11 mouse cellular contexts compared by ENCODE assay signal in the genomic region with DNA sequence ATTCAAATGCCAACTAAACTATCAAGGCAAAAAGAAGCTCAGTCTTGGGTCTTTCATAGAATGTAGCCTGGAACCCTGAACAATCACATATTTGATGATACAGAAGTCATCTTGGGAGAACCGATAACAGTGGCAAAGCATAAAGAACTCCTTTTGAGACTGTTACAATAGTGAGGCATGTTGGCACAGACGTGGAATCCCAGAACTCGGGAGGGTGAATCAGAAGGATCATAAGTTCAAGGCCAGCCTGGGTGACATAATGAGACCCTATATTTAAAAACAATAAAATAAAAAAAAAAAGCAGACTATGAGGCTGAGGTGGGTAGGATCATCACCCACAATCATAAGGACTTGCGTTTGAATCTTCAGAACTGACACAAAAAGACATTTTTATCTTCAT. TPM values are rescaled to one million over a fixed set of nuclear protein-coding genes. Genes with fewer than 3 reads are reported as not detected.
DNase-seq lines count a peak whose midpoint lies in the region; ATAC-seq and TF ChIP-seq lines count a peak whose summit lies in the region.
"Had no signal": no experiment of that assay in that cellular context is flagged by ENCODE, and none has a peak within 500 bp of the region (broad histone marks: within the 10 kb centered on the region; RNA-seq: fewer than 3 reads in every experiment).

No protein-coding gene starts in this region.

- H3K9ac ChIP-seq in embryonic facial prominence, embryonic 12.5 days: no peak overlapping the region
- H3K9ac ChIP-seq in kidney, embryonic 16.5 days (replicated peaks; ENCODE audit: low read length): no peak overlapping the region
- H3K9ac ChIP-seq in CH12.LX (ENCODE audit: insufficient read depth, low read depth): no peak overlapping the region
- no peak overlapping the region for H3K9ac ChIP-seq in intestine, embryonic 16.5 days (ENCODE audit: low read depth, low read length)
- H3K9ac ChIP-seq: liver, embryonic 15.5 days had no signal

- TF ChIP-seq POLR2A in CH12.LX (IDR thresholded peaks at IDR 0.05; ENCODE audit: low read depth, low read length): no peak

- dilution Hi-C loops in CH12.LX (cut with MboI; ENCODE audit: extremely low pct_ligation_motif_present, extremely low pct_unique_long_range_greater_than_20kb, low sequenced_read_pairs): no loop called here

- H3K4me2 ChIP-seq in embryonic facial prominence, embryonic 12.5 days (replicated peaks): no peak overlapping the region
- no peak overlapping the region for H3K4me2 ChIP-seq in kidney, embryonic 16.5 days (replicated peaks; ENCODE audit: low read depth, low read length)
- peak overlapping the region; percentile 61; the same call in 1 of the 2 replicates for H3K4me2 ChIP-seq in CH12.LX (ENCODE audit: insufficient read depth, low read depth, poor library complexity, severe bottlenecking)
- no peak overlapping the region for H3K4me2 ChIP-seq in intestine, embryonic 16.5 days (ENCODE audit: low read depth, low read length)
- H3K4me2 ChIP-seq: liver, embryonic 15.5 days had no signal

- no peaks in the 10 kb centered on the region for H3K79me2 ChIP-seq in CH12.LX (replicated peaks; ENCODE audit: control insufficient read depth, extremely low read depth, insufficient read depth, poor library complexity, severe bottlenecking)

- no peaks in the 10 kb centered on the region for H3K9me3 ChIP-seq in embryonic facial prominence, embryonic 12.5 days
- H3K9me3 ChIP-seq in embryonic facial prominence, embryonic 10.5 days: no peaks in the 10 kb centered on the region
- H3K9me3 ChIP-seq in kidney, embryonic 16.5 days (ENCODE audit: low read length): no peaks in the 10 kb centered on the region
- no peaks in the 10 kb centered on the region for H3K9me3 ChIP-seq in CH12.LX (replicated peaks; ENCODE audit: low read length)
- H3K9me3 ChIP-seq in intestine, embryonic 16.5 days (ENCODE audit: control insufficient read depth, low read length): no peaks in the 10 kb centered on the region
- H3K9me3 ChIP-seq: forebrain, embryonic 10.5 days; liver, embryonic 15.5 days had no signal

- ATAC-seq in embryonic facial prominence, embryonic 12.5 days (ENCODE audit: insufficient number of reproducible peaks, insufficient read depth, low FRiP score, low TSS enrichment): no peak
- ATAC-seq in kidney, embryonic 16.5 days (ENCODE audit: low FRiP score, low TSS enrichment): no peak
- ATAC-seq in intestine, embryonic 16.5 days: no peak

- H3K27me3 ChIP-seq in embryonic facial prominence, embryonic 12.5 days: no peaks in the 10 kb centered on the region
- no peaks in the 10 kb centered on the region for H3K27me3 ChIP-seq in embryonic facial prominence, embryonic 10.5 days (replicated peaks; ENCODE audit: low read depth, poor library complexity, severe bottlenecking)
- H3K27me3 ChIP-seq in kidney, embryonic 16.5 days (ENCODE audit: insufficient read depth, low read length): no peaks in the 10 kb centered on the region
- H3K27me3 ChIP-seq in CH12.LX (replicated peaks): no peaks in the 10 kb centered on the region
- H3K27me3 ChIP-seq in intestine, embryonic 16.5 days (replicated peaks; ENCODE audit: control insufficient read depth, insufficient read depth, low read length): no peaks in the 10 kb centered on the region
- H3K27me3 ChIP-seq: liver, embryonic 15.5 days had no signal

- no peak for TF ChIP-seq EP300 in CH12.LX (IDR thresholded peaks at IDR 0.05; ENCODE audit: low read length)

- 78% methylated on average over 4 of the region's 4 CpGs for WGBS in embryonic facial prominence, embryonic 12.5 days
- WGBS in embryonic facial prominence, embryonic 10.5 days: 85% methylated on average over 4 of the region's 4 CpGs
- WGBS in kidney, embryonic 16.5 days: 78% methylated on average over 4 of the region's 4 CpGs
- 66% methylated on average over 4 of the region's 4 CpGs for WGBS in intestine, embryonic 16.5 days

- H3K36me3 ChIP-seq in embryonic facial prominence, embryonic 12.5 days: no peaks in the 10 kb centered on the region
- no peaks in the 10 kb centered on the region for H3K36me3 ChIP-seq in embryonic facial prominence, embryonic 10.5 days (replicated peaks)
- no peaks in the 10 kb centered on the region for H3K36me3 ChIP-seq in kidney, embryonic 16.5 days (ENCODE audit: insufficient read depth, low read length)
- no peaks in the 10 kb centered on the region for H3K36me3 ChIP-seq in CH12.LX (replicated peaks in 1 of 2; ENCODE audit: control insufficient read depth in 1 of 2, insufficient read depth in 1 of 2, low read length in 1 of 2)
- no peaks in the 10 kb centered on the region for H3K36me3 ChIP-seq in intestine, embryonic 16.5 days (ENCODE audit: control insufficient read depth, insufficient read depth, low read length)
- H3K36me3 ChIP-seq: forebrain, embryonic 10.5 days; liver, embryonic 15.5 days had no signal

- no peaks in the 10 kb centered on the region for H3K4me1 ChIP-seq in embryonic facial prominence, embryonic 12.5 days
- H3K4me1 ChIP-seq in embryonic facial prominence, embryonic 10.5 days: peaks cover 6% of the 10 kb centered on the region
- H3K4me1 ChIP-seq in kidney, embryonic 16.5 days (ENCODE audit: insufficient read depth, low read length): peaks cover 14% of the 10 kb centered on the region
- H3K4me1 ChIP-seq in CH12.LX (ENCODE audit: control insufficient read depth in 1 of 2, insufficient read depth in 2 of 2): no peaks in the 10 kb centered on the region; a peak in 1 of 4 replicates
- H3K4me1 ChIP-seq in intestine, embryonic 16.5 days (ENCODE audit: control insufficient read depth, insufficient read depth, low read length): peaks cover 10% of the 10 kb centered on the region

- in situ Hi-C loops in CH12.LX (cut with MboI; ENCODE audit: low pct_ligation_motif_present, low pct_unique_long_range_greater_than_20kb, low sequenced_read_pairs): no loop called here

- no peak for TF ChIP-seq RAD21 in CH12.LX (IDR thresholded peaks at IDR 0.05; ENCODE audit: low read depth, low read length)

- TF ChIP-seq CTCF in CH12.LX (conservative IDR thresholded peaks at IDR 0.05 in 1 of 2, IDR thresholded peaks at IDR 0.05 in 1 of 2; ENCODE audit: low read depth in 2 of 2, low read length in 2 of 2): no peak

- H3K4me3 ChIP-seq in embryonic facial prominence, embryonic 12.5 days: no peak overlapping the region
- H3K4me3 ChIP-seq in embryonic facial prominence, embryonic 10.5 days: no peak overlapping the region
- H3K4me3 ChIP-seq in kidney, embryonic 16.5 days (ENCODE audit: low read length): no peak overlapping the region
- H3K4me3 ChIP-seq in CH12.LX (replicated peaks in 1 of 3; ENCODE audit: low read depth in 2 of 3, low read length in 2 of 3, poor library complexity in 1 of 3): no peak overlapping the region
- no peak overlapping the region for H3K4me3 ChIP-seq in intestine, embryonic 16.5 days (ENCODE audit: low read length)
- H3K4me3 ChIP-seq: forebrain, embryonic 10.5 days; liver, embryonic 15.5 days had no signal

- 0 out of 2 replicates have a peak overlapping the region, but pooled peaks have one; percentile 52 for H3K27ac ChIP-seq in embryonic facial prominence, embryonic 12.5 days
- H3K27ac ChIP-seq in embryonic facial prominence, embryonic 10.5 days (replicated peaks): no peak overlapping the region
- peak overlapping the region; percentile 90 for H3K27ac ChIP-seq in kidney, embryonic 16.5 days (ENCODE audit: low read length)
- H3K27ac ChIP-seq in CH12.LX (ENCODE audit: insufficient read depth, low read depth): no peak overlapping the region
- peak overlapping the region; percentile 81 for H3K27ac ChIP-seq in intestine, embryonic 16.5 days (ENCODE audit: low read length)

- no peak for DNase-seq in embryonic facial prominence, embryonic 10.5 days (ENCODE audit: low spot score)
- no peak for DNase-seq in kidney, postnatal 25 days
- no peak for DNase-seq in CH12.LX (ENCODE audit: extremely low read depth)
- no peak for DNase-seq in embryo, embryonic 11 days
- no peak for DNase-seq in thymus, adult 18-20 months
- DNase-seq: cerebellum, adult 9-11 months had no signal

TF ChIP-seq in CH12.LX, 34 proteins besides CTCF, POLR2A, EP300 and RAD21:
- TF ChIP-seq NRF1 (IDR thresholded peaks at IDR 0.05; ENCODE audit: low read depth, low read length) (no peak), MAFK (IDR thresholded peaks at IDR 0.05; ENCODE audit: insufficient replicate concordance, low read length) (no peak), USF2 (conservative IDR thresholded peaks at IDR 0.05; ENCODE audit: low read depth, low read length) (no peak), JUND (conservative IDR thresholded peaks at IDR 0.05; ENCODE audit: low read depth, low read length) (no peak), UBTF (IDR thresholded peaks at IDR 0.05; ENCODE audit: low read depth, low read length) (no peak), MYC (IDR thresholded peaks at IDR 0.05; ENCODE audit: low read depth, low read length) (no peak), USF1 (IDR thresholded peaks at IDR 0.05; ENCODE audit: low read depth, low read length) (no peak), KAT2A (IDR thresholded peaks at IDR 0.05; ENCODE audit: insufficient replicate concordance, low read length) (no peak), ETS1 (conservative IDR thresholded peaks at IDR 0.05; ENCODE audit: low read depth, low read length) (no peak), ZNF384 (IDR thresholded peaks at IDR 0.05; ENCODE audit: low read depth, low read length) (no peak)

RNA-seq across cellular contexts. Expression of a gene that starts 32.4 kb away (rescaled TPM):
- polyA plus RNA-seq in embryonic facial prominence, embryonic 12.5 days (2016; fragmentation: Nextera tagmentation; extraction: Ambion mirVana): 53.0 and 57.6 TPM in 2 replicates
- 33.2 and 34.8 TPM in 2 replicates for polyA plus RNA-seq in embryonic facial prominence, embryonic 10.5 days (2016; fragmentation: Nextera tagmentation; extraction: Ambion mirVana)
- polyA plus RNA-seq in kidney, embryonic 16.5 days (2015; fragmentation: Nextera tagmentation; extraction: Ambion mirVana): 63.3 and 65.1 TPM in 2 replicates
- total RNA-seq in CH12.LX (2012; rRNA removed) (10.5 and 13.1 TPM in 2 replicates), CH12.LX (2014; rRNA removed) (6.0 and 6.1 TPM in 2 replicates)
- polyA plus RNA-seq in CH12.LX (2012; ENCODE audit: insufficient read length, low read depth): 6.7 and 7.0 TPM in 2 replicates
- polyA plus RNA-seq in intestine, embryonic 16.5 days (2015; fragmentation: Nextera tagmentation; extraction: Ambion mirVana): 45.5 and 48.7 TPM in 2 replicates

Comparison
In these comparisons a context has a peak if more than half of its experiments do, and no peak if none do; other contexts are left out.
1. H3K27ac ChIP-seq: peak in embryonic facial prominence, embryonic 12.5 days (single experiment), kidney, embryonic 16.5 days (single experiment) and intestine, embryonic 16.5 days (single experiment); none in embryonic facial prominence, embryonic 10.5 days (single experiment) and CH12.LX (single experiment).